Mouse (Mus musculus): ENCODE results near the gene Tmed9. TPM values are rescaled to one million over a fixed set of nuclear protein-coding genes. Genes with fewer than 3 reads are reported as not detected.
"Not testable (repeated sequence)": the region's sequence is repeated elsewhere in the genome, so short reads cannot be mapped to it uniquely, and the experiment has no call there.

Gene Tmed9
- polyA plus RNA-seq, 1 experiment from 2014 or later, result 99.2 TPM

DNA sequence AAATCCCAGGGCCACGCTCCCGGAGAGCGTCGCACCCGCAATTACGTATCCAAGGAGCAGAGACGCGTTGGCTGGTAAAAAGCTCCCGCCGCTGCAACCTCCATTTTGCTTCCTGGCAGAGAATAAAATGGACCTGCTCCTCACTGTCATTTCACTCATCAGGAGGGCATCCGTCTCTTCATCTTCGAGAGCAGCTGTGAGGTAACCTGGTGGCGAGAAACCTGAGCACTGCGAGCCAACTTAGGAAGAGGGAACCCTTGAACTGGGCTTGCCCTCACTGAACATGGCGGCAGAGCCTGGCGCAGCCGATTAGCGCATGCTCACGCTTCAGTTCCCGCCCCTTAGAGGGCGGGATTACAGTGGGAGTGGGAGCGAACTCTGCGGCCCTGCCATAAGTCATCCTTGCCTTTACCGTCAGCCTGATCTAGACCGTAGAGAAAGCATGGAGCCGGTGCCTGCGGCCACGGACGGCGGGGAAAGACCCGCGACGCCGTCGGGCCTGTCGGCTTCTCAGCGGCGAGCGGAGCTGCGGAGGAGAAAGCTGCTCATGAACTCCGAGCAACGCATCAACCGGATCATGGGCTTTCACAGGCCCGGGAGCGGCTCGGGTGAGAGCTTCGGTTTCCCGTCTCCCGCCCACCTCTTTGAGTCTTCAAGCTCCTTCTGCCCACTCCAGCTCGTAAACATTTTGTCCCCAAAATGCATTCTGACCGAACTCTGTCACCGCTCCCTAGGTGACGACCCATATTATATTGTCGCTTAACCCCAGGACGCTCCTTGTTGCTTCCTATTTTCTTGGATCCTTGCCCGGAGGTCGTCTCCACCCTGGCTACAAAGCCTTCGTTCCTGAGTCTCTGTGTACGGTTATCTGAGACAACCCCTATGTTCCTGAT, 49.4 kb downstream of the Tmed9 start, which contains the start of gene Caml:
TSS of gene Caml (plus strand) at position 357 of the 893 bp plus-strand sequence.
- Histone ChIP-seq H3K27me3 (no peaks in the 10 kb centered on the region), H3K4me2 (peak within 1 kb of the TSS; percentile 77), H3K4me3 (peak within 1 kb of the TSS; percentile 89), H3K9me3 (no peaks in the 10 kb centered on the region), H3K9ac (peak within 1 kb of the TSS; percentile 90), H3K4me1 (replicated peaks) (peaks cover 42% of the 10 kb centered on the region), H3K27ac (replicated peaks) (peak within 1 kb of the TSS; percentile 96), H3K36me3 (peaks cover 20% of the 10 kb centered on the region)
- ATAC-seq (ENCODE audit: low read depth), result peak; percentile 99
- under 1% methylated on average over 59 of the region's 59 CpGs for WGBS

GRCm38 (mm10) chr13:55634639-55635127, 61.2 kb downstream of the Tmed9 start, which contains the start of gene Ddx46:
Ddx46 (plus strand) TSS chr13:55635027.
- Histone ChIP-seq H3K4me1 (replicated peaks) (peaks cover 25% of the 10 kb centered on the region), H3K9ac (peak within 1 kb of the TSS; percentile 94), H3K27me3 (no peaks in the 10 kb centered on the region), H3K36me3 (peaks cover 55% of the 10 kb centered on the region), H3K9me3 (no peaks in the 10 kb centered on the region), H3K4me2 (peak within 1 kb of the TSS; percentile 93), H3K27ac (replicated peaks) (peak within 1 kb of the TSS; percentile 72), H3K4me3 (peak within 1 kb of the TSS; percentile 97)
- ATAC-seq (ENCODE audit: low read depth), result peak; percentile 92
- WGBS, result 8% methylated on average over 30 of the region's 30 CpGs

DNA sequence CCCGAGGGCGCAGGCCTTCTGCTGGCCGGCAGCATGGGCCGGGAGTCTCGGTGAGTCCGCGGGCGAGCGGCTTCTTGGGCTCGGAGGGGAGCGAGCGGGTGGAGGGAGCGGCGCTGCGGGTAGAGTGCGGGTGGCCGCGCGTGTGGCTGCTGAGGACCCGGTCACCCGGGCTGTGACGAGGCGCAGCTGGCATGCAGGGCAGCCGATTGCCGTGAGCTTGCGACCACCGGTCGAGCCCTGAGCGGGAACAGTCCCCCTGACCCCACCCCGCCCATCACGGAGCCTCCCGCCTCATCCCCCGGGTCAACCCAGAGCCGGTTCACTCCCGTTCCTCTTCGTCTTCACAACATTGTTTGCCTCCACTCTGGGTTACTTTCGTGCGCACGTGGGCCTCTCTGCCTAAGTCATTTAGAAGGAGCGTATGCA, 61.6 kb downstream of the Tmed9 start:
- Histone ChIP-seq H3K36me3 (peaks cover 60% of the 10 kb centered on the region), H3K27me3 (no peaks in the 10 kb centered on the region), H3K9ac (peak overlapping the region; percentile 94), H3K27ac (replicated peaks) (peak overlapping the region; percentile 72), H3K4me1 (replicated peaks) (peaks cover 25% of the 10 kb centered on the region), H3K4me2 (peak overlapping the region; percentile 93), H3K9me3 (no peaks in the 10 kb centered on the region), H3K4me3 (peak overlapping the region; percentile 97)
- peak; percentile 61 for ATAC-seq (ENCODE audit: low read depth)
- WGBS, result under 1% methylated on average over 40 of the region's 40 CpGs

GRCm38 (mm10) chr13:55636185-55636983, 62.9 kb downstream of the Tmed9 start:
- Histone ChIP-seq H3K4me3 (peak overlapping the region; percentile 97), H3K27me3 (no peaks in the 10 kb centered on the region), H3K4me1 (replicated peaks) (peaks cover 25% of the 10 kb centered on the region), H3K27ac (replicated peaks) (no peak overlapping the region), H3K9me3 (no peaks in the 10 kb centered on the region), H3K4me2 (peak overlapping the region; percentile 93), H3K36me3 (peaks cover 57% of the 10 kb centered on the region), H3K9ac (0 out of 2 replicates have a peak overlapping the region, but pooled peaks have one; percentile 22)
- WGBS, result 92% methylated on average over 14 of the region's 14 CpGs
- ATAC-seq (ENCODE audit: low read depth), result no peak

- not testable (repeated sequence) for H3K27ac ChIP-seq (replicated peaks); H3K9ac ChIP-seq; H3K4me2 ChIP-seq; H3K4me3 ChIP-seq; ATAC-seq (ENCODE audit: low read depth); H3K9me3 ChIP-seq; H3K27me3 ChIP-seq
- Histone ChIP-seq H3K4me1 (replicated peaks) (peaks cover 17% of the 10 kb centered on the region), H3K36me3 (peaks cover 48% of the 10 kb centered on the region)
- 53% methylated on average over 8 of the region's 8 CpGs for WGBS
Observed at GRCm38 (mm10) chr13:55640480-55640879, 66.9 kb downstream of the Tmed9 start.

GRCm38 (mm10) chr13:55644525-55644924, 71.0 kb downstream of the Tmed9 start:
- Histone ChIP-seq H3K27ac (replicated peaks) (no peak overlapping the region), H3K27me3 (no peaks in the 10 kb centered on the region), H3K9me3 (no peaks in the 10 kb centered on the region), H3K36me3 (peaks cover 65% of the 10 kb centered on the region), H3K4me2 (no peak overlapping the region), H3K4me3 (no peak overlapping the region), H3K4me1 (replicated peaks) (no peaks in the 10 kb centered on the region), H3K9ac (no peak overlapping the region)
- ATAC-seq (ENCODE audit: low read depth), result no peak
- 89% methylated on average over 2 of the region's 2 CpGs for WGBS

Other genes starting within 250 kb of the Tmed9 start
- 9.7 and 11.2 TPM in 2 replicates for gene Mxd3, start 243.9 kb upstream of the Tmed9 start, polyA plus RNA-seq (2015; fragmentation: Nextera tagmentation; extraction: Ambion mirVana)
- gene Lman2, start 210.9 kb upstream of the Tmed9 start, polyA plus RNA-seq (2015; fragmentation: Nextera tagmentation; extraction: Ambion mirVana), result 56.6 and 59.4 TPM in 2 replicates
- 0.13 and 0.87 TPM in 2 replicates for gene Rgs14, start 204.0 kb upstream of the Tmed9 start, polyA plus RNA-seq (2015; fragmentation: Nextera tagmentation; extraction: Ambion mirVana)
- gene Slc34a1, start 175.5 kb upstream of the Tmed9 start, polyA plus RNA-seq (2015; fragmentation: Nextera tagmentation; extraction: Ambion mirVana), result not detected in 2 replicates
- 0.83 TPM in 1 of 2 replicates, not detected in the other for gene Pfn3, start 158.5 kb upstream of the Tmed9 start, polyA plus RNA-seq (2015; fragmentation: Nextera tagmentation; extraction: Ambion mirVana)
- 0.25 TPM in 1 of 2 replicates, not detected in the other for gene F12, start 146.9 kb upstream of the Tmed9 start, polyA plus RNA-seq (2015; fragmentation: Nextera tagmentation; extraction: Ambion mirVana)
- 35.7 and 38.5 TPM in 2 replicates for gene Grk6, start 128.7 kb upstream of the Tmed9 start, polyA plus RNA-seq (2015; fragmentation: Nextera tagmentation; extraction: Ambion mirVana)
- gene Prr7, start 109.5 kb upstream of the Tmed9 start, polyA plus RNA-seq (2015; fragmentation: Nextera tagmentation; extraction: Ambion mirVana), result 2.5 and 3.1 TPM in 2 replicates
- 574 and 615 TPM in 2 replicates for gene Dbn1, start 85.6 kb upstream of the Tmed9 start, polyA plus RNA-seq (2015; fragmentation: Nextera tagmentation; extraction: Ambion mirVana)
- 155 and 167 TPM in 2 replicates for gene Pdlim7, start 60.1 kb upstream of the Tmed9 start, polyA plus RNA-seq (2015; fragmentation: Nextera tagmentation; extraction: Ambion mirVana)
- 4.2 and 4.6 TPM in 2 replicates for gene Dok3, start 44.4 kb upstream of the Tmed9 start, polyA plus RNA-seq (2015; fragmentation: Nextera tagmentation; extraction: Ambion mirVana)
- 51.6 and 54.4 TPM in 2 replicates for gene Ddx41, start 37.1 kb upstream of the Tmed9 start, polyA plus RNA-seq (2015; fragmentation: Nextera tagmentation; extraction: Ambion mirVana)
- 49.9 and 55.4 TPM in 2 replicates for gene Fam193b, start 2.6 kb upstream of the Tmed9 start, polyA plus RNA-seq (2015; fragmentation: Nextera tagmentation; extraction: Ambion mirVana)
- 44.3 and 48.1 TPM in 2 replicates for gene B4galt7, start 26.2 kb downstream of the Tmed9 start, polyA plus RNA-seq (2015; fragmentation: Nextera tagmentation; extraction: Ambion mirVana)
- 111 TPM in 2 replicates for gene Caml, start 49.3 kb downstream of the Tmed9 start, polyA plus RNA-seq (2015; fragmentation: Nextera tagmentation; extraction: Ambion mirVana)
- 27.5 and 27.8 TPM in 2 replicates for gene Ddx46, start 61.3 kb downstream of the Tmed9 start, polyA plus RNA-seq (2015; fragmentation: Nextera tagmentation; extraction: Ambion mirVana)
- 69.7 and 73.4 TPM in 2 replicates for gene B230219D22Rik, start 119.4 kb downstream of the Tmed9 start, polyA plus RNA-seq (2015; fragmentation: Nextera tagmentation; extraction: Ambion mirVana)
- gene Txndc15, start 140.9 kb downstream of the Tmed9 start, polyA plus RNA-seq (2015; fragmentation: Nextera tagmentation; extraction: Ambion mirVana), result 132 and 144 TPM in 2 replicates
- 23.3 and 26.2 TPM in 2 replicates for gene Pcbd2, start 153.6 kb downstream of the Tmed9 start, polyA plus RNA-seq (2015; fragmentation: Nextera tagmentation; extraction: Ambion mirVana)
- gene Catsper3, start 210.8 kb downstream of the Tmed9 start, polyA plus RNA-seq (2015; fragmentation: Nextera tagmentation; extraction: Ambion mirVana), result not detected in 2 replicates

Measured in neural tube, embryonic 13.5 days (tissue).